Mouse (Mus musculus): ENCODE measurements around the gene Efhc2.

Gene Efhc2

DNA sequence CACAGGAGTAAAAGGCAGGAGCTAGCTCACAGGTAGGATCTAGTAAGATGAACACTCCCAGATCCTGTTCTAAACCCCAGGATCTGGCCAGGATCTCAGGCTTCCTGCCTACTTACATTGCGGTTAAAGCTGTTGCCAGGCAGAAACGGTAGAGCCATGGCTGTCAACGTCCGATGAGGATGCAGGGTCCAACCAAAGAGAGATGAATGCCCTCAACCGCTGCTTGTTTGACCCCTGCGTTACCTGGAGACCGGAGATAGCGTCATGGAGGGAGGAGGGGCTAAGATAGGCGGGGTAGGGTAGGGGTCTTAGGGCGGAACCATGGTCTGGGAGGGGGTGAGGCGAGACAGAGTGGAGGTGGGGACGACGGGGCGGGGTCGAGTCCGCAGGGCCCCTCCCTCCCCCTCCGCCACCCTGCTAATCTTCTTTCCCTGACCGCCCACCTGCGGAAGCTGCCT lies at the start of gene Efhc2:
TSS of gene Efhc2 (minus strand) at position 243 of the 458 bp plus-strand sequence.
- no peak for DNase-seq (ENCODE audit: low read depth)

DNA sequence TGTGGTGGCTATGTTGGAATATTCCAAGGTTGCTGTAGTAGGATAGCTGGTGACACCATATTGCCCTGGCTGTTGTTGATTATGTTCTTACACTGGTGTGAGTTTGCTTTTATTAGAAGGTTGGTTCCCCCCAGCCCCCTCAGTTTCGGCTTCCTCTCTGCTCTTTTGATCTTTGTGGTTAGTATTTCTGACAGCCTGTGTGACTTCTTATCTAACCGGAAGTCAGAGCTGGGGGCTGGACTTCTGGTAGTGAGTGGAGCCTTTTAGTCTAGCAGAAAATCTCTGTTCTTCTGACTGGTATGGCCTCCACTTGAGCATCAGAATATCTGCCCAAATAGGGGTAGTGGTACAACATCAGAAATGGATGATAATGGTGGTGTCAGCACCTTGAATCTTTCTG lies 45.9 kb upstream of the Efhc2 start:
- peak; percentile 84 for DNase-seq (ENCODE audit: low read depth)

DNA sequence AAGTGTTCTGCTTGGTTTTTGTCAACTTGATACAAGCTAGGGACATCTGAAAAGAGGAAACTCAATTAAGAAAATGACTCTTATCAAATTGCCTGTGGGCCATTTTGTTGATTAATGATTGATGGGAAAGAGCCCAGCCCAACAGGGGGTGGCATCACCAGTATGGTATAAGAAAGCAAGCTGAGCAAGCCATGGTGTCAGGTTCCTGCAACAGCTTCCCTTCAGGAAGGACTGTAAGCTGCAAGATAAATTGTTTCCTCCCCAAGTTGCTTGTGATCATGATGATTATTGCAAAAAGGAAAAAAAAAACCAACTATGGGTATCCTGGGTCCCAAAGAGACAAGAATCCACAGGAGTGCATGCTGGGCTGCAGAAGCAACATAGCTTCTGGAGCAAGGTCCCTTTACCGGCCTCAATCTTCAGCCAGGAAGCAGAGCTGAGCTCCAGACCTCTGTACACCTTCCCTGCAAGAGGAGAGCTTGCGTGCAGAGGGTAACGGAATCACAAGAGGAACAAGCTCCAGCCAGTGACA lies 18.8 kb downstream of the Efhc2 start:
- peak; percentile 90 for DNase-seq (ENCODE audit: low read depth)

DNA sequence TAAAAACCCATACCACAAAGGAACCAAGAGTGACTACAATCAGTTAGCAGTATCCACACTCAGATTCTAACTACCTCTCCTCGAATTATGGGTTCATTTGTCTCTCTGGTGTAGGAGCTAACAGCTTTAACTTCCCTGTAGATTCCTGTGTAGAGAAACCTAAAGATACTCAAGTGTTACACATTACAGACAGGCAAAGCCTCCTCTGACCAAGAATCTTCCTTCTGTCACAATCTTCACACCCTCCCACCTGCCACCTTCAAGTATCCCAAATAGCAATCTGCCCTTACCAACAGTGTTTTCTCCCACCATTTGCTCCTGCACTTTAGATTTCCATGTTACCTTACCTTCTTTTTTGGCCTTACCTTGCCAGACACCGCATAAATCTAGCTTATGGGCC lies 35.3 kb downstream of the Efhc2 start:
- DNase-seq (ENCODE audit: low read depth) = no peak

DNA sequence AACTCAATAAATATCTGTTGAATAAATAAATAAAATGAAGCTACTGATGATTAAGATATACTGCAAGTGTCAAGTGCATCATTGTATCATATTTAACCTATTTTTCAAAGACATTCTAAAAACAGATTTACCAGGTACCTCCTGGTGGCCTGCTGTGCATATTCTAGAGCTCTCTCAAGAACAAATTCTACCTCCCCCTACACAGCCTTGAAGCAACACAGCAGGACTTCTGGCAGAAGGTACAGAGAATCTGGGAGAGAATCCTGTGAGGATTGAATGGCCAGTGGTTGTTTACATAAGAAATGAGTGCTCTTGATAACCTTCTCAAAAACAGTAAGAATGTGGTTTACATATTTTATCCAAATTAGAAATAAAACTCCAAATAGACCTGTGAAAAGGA lies 94.0 kb downstream of the Efhc2 start:
- DNase-seq (ENCODE audit: low read depth) = no peak

DNA sequence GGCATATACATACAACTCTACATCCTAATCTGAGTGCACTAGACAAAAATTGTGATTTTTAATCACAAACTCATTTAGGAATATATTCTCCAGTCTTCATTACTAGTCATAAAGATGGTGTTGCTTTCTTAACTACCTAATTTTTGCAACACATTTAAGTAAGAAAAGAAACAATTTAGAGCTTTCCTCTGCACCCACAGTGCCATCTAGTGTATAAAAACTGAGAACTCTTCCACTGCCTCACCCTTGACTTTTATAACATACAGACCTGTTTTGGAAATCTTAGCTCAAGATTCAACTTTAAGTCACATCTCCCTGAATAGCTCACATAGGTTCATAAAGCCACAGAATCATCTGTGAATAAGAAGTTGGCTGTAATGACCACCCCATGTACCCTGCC lies 101.7 kb downstream of the Efhc2 start:
- DNase-seq (ENCODE audit: low read depth) = peak; percentile 29

DNA sequence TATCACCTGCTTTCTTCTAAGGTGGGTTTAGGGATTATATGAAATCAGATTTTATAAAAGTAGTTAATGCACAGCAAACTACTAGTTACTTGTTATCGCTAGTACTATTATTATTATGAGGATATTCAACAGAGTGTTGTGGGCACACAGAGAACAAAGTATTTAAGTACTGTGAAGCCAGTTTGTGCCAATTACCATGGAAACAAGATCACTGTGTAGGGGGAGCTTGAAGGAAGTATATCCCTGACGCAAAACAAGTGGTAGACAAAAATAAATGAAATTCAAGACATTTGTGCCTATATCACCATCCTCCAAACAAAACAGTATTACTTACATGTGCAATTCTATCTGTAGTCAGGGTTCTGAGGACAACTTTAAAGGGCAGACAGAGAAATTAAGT lies 105.7 kb downstream of the Efhc2 start:
- DNase-seq (ENCODE audit: low read depth) = no peak

DNA sequence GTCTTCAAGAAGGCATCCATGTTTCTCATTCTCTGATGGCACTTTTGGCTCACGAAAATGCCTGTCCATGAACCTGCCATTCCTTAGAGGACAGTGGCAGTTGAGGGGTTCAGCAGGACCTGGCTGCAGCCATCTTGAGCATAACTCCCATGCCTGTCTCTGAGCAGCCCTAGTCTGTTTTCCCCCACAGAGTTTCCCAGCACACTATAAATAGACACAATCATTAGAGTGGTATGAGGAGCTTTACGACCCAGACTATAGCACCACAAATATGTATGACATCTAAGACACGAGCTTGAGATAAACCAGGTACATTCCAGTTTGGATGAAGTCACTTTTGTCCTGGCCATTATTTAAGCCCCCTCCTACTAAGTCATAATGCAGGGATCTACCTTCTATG lies 143.4 kb downstream of the Efhc2 start:
- DNase-seq (ENCODE audit: low read depth) = no peak

DNA sequence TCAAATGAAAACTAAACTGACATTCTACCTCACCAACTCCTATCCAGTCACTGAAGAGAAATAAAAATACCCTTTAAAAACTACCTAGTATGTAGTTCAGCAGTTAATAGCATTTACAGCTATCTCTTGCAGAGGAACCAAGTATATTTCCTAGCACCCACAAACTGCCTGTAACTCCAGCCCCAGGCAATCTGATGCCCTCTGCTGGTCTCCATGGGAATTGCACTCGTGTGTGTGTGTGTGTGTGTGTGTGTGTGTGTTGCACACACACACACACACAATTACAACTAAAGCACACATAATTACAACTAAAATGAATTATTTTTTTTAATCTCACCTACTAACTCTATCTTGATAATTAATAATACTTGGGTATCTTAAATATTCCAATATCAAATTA lies 153.5 kb downstream of the Efhc2 start:
- DNase-seq (ENCODE audit: low read depth) = no peak

Data from 416B (cell line).